Mouse (Mus musculus) naive thymus-derived CD4-positive, alpha-beta T cell, adult 5 months (primary cell): ENCODE data around the gene Nfya. TPM values are rescaled to one million over a fixed set of nuclear protein-coding genes. Genes with fewer than 3 reads are reported as not detected.

Experiments used
- polyA plus RNA-seq: library from polyadenylated mRNA; unstranded; fragments of 100-300 nt; shearing (Covaris generic); gene quantifications from one replicate; pipeline ENCODE4 v1.2.1, GENCODE M21; 2017

The Nfya gene
- 7.6 TPM for polyA plus RNA-seq

GRCm38 (mm10) chr17:48409380-48410298 is at the start of gene Nfya, which contains the start of gene Oard1:
Nfya (minus strand) TSS chr17:48409906.
Oard1 (plus strand) TSS chr17:48410014.

GRCm38 (mm10) chr17:48454688-48455087 is 45.0 kb upstream of the Nfya start, which contains the start of gene Unc5cl:
Unc5cl (plus strand) TSS chr17:48454901.

GRCm38 (mm10) chr17:48451353-48451675 is 41.6 kb upstream of the Nfya start, which contains the start of gene Tspo2:
Tspo2 (minus strand) TSS chr17:48451522.

GRCm38 (mm10) chr17:48432158-48432980 is 22.7 kb upstream of the Nfya start, which contains the start of gene Apobec2:
Apobec2 (minus strand) TSS chr17:48432930.

GRCm38 (mm10) chr17:48359616-48360015 is 50.1 kb downstream of the Nfya start, which contains the start of gene Treml1:
Treml1 (plus strand) TSS chr17:48359916.

GRCm38 (mm10) chr17:48346231-48346630 is 63.5 kb downstream of the Nfya start, which contains the start of gene Trem2:
Trem2 (plus strand) TSS chr17:48346401.

Other genes starting within 250 kb of the Nfya start
- not detected for gene A530064D06Rik, start 242.6 kb downstream of the Nfya start, polyA plus RNA-seq
- not detected for gene Trem1, start 177.1 kb downstream of the Nfya start, polyA plus RNA-seq
- gene Trem3, start 162.1 kb downstream of the Nfya start, polyA plus RNA-seq = not detected
- gene Treml4, start 145.6 kb downstream of the Nfya start, polyA plus RNA-seq = not detected
- gene Treml2, start 110.4 kb downstream of the Nfya start, polyA plus RNA-seq = 15.5 TPM
- gene B430306N03Rik, start 93.8 kb downstream of the Nfya start, polyA plus RNA-seq = 4.5 TPM
- gene Trem2, start 63.5 kb downstream of the Nfya start, polyA plus RNA-seq = not detected
- not detected for gene Treml1, start 50.0 kb downstream of the Nfya start, polyA plus RNA-seq
- gene Oard1, start 108 bp upstream of the Nfya start, polyA plus RNA-seq = 54.8 TPM
- 0.41 TPM for gene Apobec2, start 23.0 kb upstream of the Nfya start, polyA plus RNA-seq
- gene Tspo2, start 41.6 kb upstream of the Nfya start, polyA plus RNA-seq = not detected
- gene Unc5cl, start 45.0 kb upstream of the Nfya start, polyA plus RNA-seq = 13.9 TPM